Mouse (Mus musculus) embryo, embryonic 11.5 days (tissue): ENCODE results near the gene Sema4f.

Experiments
- DNase-seq: peaks from one replicate; pipeline ENCODE4 v3.0.0-alpha.2; 2012; ENCODE audit warnings: low read depth, low spot score

The Sema4f gene

GRCm38 (mm10) chr6:82915889-82916288 lies 23.7 kb downstream of the Sema4f start:
- no peak for DNase-seq

- no peak for DNase-seq
Measured at GRCm38 (mm10) chr6:82913336-82914247, 26.0 kb downstream of the Sema4f start.

GRCm38 (mm10) chr6:82911303-82911702 lies 28.3 kb downstream of the Sema4f start:
- no peak for DNase-seq

- DNase-seq = no peak
Measured at GRCm38 (mm10) chr6:82909136-82909855, 30.3 kb downstream of the Sema4f start.

- DNase-seq = no peak
Measured at GRCm38 (mm10) chr6:82908034-82908433, 31.5 kb downstream of the Sema4f start.

GRCm38 (mm10) chr6:82906985-82907384 lies 32.6 kb downstream of the Sema4f start:
- no peak for DNase-seq

GRCm38 (mm10) chr6:82902559-82902958 lies 37.0 kb downstream of the Sema4f start:
- no peak for DNase-seq

GRCm38 (mm10) chr6:82898745-82899144 lies 40.8 kb downstream of the Sema4f start:
- no peak for DNase-seq

- DNase-seq = no peak
Measured at GRCm38 (mm10) chr6:82898227-82898626, 41.3 kb downstream of the Sema4f start.

- no peak for DNase-seq
Measured at GRCm38 (mm10) chr6:82897311-82897710, 42.3 kb downstream of the Sema4f start.

GRCm38 (mm10) chr6:82893415-82893814 lies 46.2 kb downstream of the Sema4f start:
- DNase-seq = no peak

GRCm38 (mm10) chr6:82892540-82892939 lies 47.0 kb downstream of the Sema4f start:
- no peak for DNase-seq

- no peak for DNase-seq
Measured at GRCm38 (mm10) chr6:82891488-82891887, 48.1 kb downstream of the Sema4f start.

GRCm38 (mm10) chr6:82886330-82886729 lies 53.2 kb downstream of the Sema4f start:
- no peak for DNase-seq

GRCm38 (mm10) chr6:82885909-82886308 lies 53.7 kb downstream of the Sema4f start:
- no peak for DNase-seq

GRCm38 (mm10) chr6:82885441-82885840 lies 54.1 kb downstream of the Sema4f start:
- no peak for DNase-seq

GRCm38 (mm10) chr6:82884570-82884969 lies 55.0 kb downstream of the Sema4f start:
- DNase-seq = no peak

GRCm38 (mm10) chr6:82881485-82882096 lies 58.0 kb downstream of the Sema4f start:
- peak; percentile 31 for DNase-seq

GRCm38 (mm10) chr6:82880807-82881206 lies 58.8 kb downstream of the Sema4f start:
- no peak for DNase-seq

GRCm38 (mm10) chr6:82879463-82880089 lies 60.0 kb downstream of the Sema4f start:
- no peak for DNase-seq

GRCm38 (mm10) chr6:82875509-82875935 lies 64.0 kb downstream of the Sema4f start:
- DNase-seq = no peak

- DNase-seq = no peak
Measured at GRCm38 (mm10) chr6:82872332-82872707, 67.2 kb downstream of the Sema4f start.
